Mouse (Mus musculus) kidney, postnatal 0 days (tissue): ENCODE measurements at regions not wholly inside any gene's neighbourhood (a gene's known extent, or its start where the extent isn't known, plus 50 kb on each side); places are given as distances from the start of the nearest gene placed in this dataset.

Experiments
- ATAC-seq: fragments of 200-750 bp; cut with Nextera tagmentation; replicated peaks from 2 replicates; pipeline ENCODE4 v1.8.0; 2017; ENCODE audit warnings: low read depth, moderate number of reproducible peaks, moderate TSS enrichment, moderate library complexity; ENCODE audit not compliant: low FRiP score
- DNase-seq: peaks from one replicate; pipeline ENCODE4 v3.0.0-alpha.2; 2016; ENCODE audit warnings: low spot score
- H3K27ac ChIP-seq: fragments of 300-500 bp; sonication (generic); 2 replicates; pipeline ENCODE4 v1.5.1; 2014; ENCODE audit warnings: mild to moderate bottlenecking
- H3K27me3 ChIP-seq: fragments of 300-500 bp; sonication (generic); 2 replicates; pipeline ENCODE4 v1.6.1; 2014; ENCODE audit warnings: low read length, mixed read lengths; ENCODE audit not compliant: insufficient read depth
- H3K36me3 ChIP-seq: fragments of 300-500 bp; sonication (generic); 2 replicates; pipeline ENCODE4 v1.6.1; 2014; ENCODE audit warnings: low read length, mixed read lengths; ENCODE audit not compliant: insufficient read depth
- H3K4me1 ChIP-seq: fragments of 300-500 bp; sonication (generic); replicated peaks from 2 replicates; pipeline ENCODE4 v1.6.1; 2014; ENCODE audit warnings: antibody characterized with exemption, low read length, mixed read lengths; ENCODE audit not compliant: insufficient read depth
- H3K4me2 ChIP-seq: fragments of 300-500 bp; sonication (generic); 2 replicates; pipeline ENCODE4 v1.6.1; 2014; ENCODE audit warnings: mild to moderate bottlenecking, low read length, moderate library complexity, mixed read lengths
- H3K4me3 ChIP-seq: fragments of 300-500 bp; sonication (generic); replicated peaks from 2 replicates; pipeline ENCODE4 v1.5.1; 2014; ENCODE audit warnings: low read depth, low read length
- H3K9ac ChIP-seq: fragments of 300-500 bp; sonication (generic); 2 replicates; pipeline ENCODE4 v1.6.1; 2014; ENCODE audit warnings: low read depth, low read length
- H3K9me3 ChIP-seq: fragments of 300-500 bp; sonication (generic); replicated peaks from 2 replicates; pipeline ENCODE4 v1.6.1; 2016; ENCODE audit warnings: low read length, inconsistent platforms, mixed read lengths
- CTCF ChIP-seq: IDR thresholded peaks from 2 replicates; pipeline ENCODE4 v1.5.1; 2016; ENCODE audit warnings: antibody characterized with exemption, low read depth, mild to moderate bottlenecking, moderate library complexity
- WGBS: fragments of 180-500 bp; shearing (Covaris S2); extraction: QIAGEN DNeasy Blood & Tissue Kit; methylation state at CpG from one replicate; pipeline ENCODE4 v1.1.7; 2014; 5-methylcytosine and 5-hydroxymethylcytosine counted together

DNA sequence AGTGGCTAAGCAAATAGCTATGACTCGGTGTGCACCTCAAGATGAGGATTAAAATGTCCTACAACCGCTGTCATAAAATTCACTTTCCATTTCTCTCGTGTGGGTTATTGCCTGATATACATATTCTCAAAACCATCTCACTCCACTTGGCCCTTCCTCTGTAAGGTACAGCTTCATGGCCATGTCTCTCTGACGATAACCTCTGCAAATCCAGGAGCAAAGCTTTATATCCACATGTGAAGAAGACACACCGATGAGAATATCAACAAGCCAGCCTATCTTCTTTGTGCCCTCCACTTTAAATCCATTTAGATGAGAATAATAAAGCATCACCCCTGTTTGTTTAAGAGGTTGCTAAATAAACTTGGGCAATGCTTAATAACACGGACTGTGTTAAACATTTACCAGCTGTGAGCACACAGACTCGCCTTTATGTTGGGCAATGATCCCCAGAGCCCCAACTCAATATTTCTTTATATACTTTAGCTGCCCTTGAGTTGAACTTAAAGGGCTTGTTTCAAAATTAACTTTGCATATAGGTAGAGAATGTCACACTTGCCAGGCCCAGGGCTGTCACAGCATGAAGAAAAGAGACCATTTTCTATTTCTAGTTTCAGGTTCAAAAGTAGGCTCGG, 161.2 kb upstream of the Ccdc122 start:
- DNase-seq (no peak), ATAC-seq (peak; percentile 72; the same call in 1 of the 2 replicates)
- no peak for TF ChIP-seq CTCF
- Histone ChIP-seq H3K27me3 (no peaks in the 10 kb centered on the region), H3K4me3 (no peak overlapping the region), H3K9me3 (no peaks in the 10 kb centered on the region), H3K9ac (no peak overlapping the region), H3K27ac (peak overlapping the region; percentile 70), H3K36me3 (no peaks in the 10 kb centered on the region), H3K4me2 (no peak overlapping the region), H3K4me1 (peaks cover 5% of the 10 kb centered on the region; the same call in 1 of the 2 replicates)
- 40% methylated on average over 8 of the region's 8 CpGs for WGBS

DNA sequence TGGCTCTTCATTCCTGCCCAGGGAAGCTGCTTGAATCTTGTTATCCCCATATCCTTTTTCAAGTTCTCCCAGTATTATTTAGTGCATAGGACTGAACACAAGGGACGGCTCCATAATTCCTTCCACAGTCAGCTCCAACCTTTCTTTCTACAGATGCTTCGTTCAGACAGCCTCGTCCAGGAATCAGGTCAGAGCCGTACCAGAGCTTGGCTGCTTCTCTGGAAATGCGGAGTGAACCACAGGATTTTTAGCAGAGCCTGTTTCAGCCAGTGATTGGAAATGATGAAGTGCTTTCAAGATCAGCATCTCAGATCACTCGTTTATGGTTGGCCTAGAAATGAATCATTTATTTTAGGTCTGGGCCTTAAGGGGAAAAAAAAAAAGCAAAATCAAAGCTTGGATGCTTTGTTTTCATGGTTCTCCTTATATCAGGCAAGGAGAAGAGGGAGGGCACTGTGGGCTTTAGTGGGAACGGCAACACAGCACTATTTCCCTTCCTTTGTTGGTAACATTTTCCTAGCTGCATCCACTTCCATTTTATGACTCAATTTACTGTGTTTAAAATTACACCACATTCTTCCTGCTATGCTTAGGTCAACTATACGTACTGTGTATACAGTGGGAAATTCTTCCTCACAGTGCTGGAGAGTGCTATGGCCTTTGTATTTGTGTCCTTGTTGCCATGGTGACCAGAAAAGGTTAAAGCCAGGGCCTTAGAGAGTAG, 161.9 kb upstream of the Ccdc122 start:
- no peak for TF ChIP-seq CTCF
- Histone ChIP-seq H3K4me2 (no peak overlapping the region), H3K9me3 (no peaks in the 10 kb centered on the region), H3K4me1 (peaks cover 5% of the 10 kb centered on the region; the same call in 1 of the 2 replicates), H3K36me3 (no peaks in the 10 kb centered on the region), H3K27ac (peak overlapping the region; percentile 70), H3K4me3 (no peak overlapping the region), H3K9ac (no peak overlapping the region), H3K27me3 (no peaks in the 10 kb centered on the region)
- ATAC-seq (peak; percentile 83), DNase-seq (peak; percentile 66)
- 24% methylated on average over 8 of the region's 8 CpGs for WGBS

DNA sequence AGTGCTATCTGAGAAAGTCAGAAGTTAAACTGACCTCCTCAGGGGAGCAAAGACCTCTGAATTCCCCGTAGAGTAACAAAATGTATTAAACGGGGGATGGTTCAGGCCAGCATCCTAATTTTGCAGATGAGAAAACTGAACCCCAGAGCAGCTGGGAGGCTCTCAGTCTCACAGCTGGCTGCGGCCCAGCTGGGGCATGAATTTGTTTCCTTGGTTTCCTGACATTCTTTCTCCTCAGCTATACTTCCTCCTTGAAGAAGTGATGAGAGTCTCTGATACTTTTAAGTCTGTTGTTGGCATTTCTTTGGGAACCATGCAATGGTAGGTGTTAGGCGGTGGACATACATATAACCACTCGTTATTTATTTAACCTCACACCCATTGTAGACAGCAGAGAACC, 162.9 kb upstream of the Ccdc122 start:
- 57% methylated on average over 5 of the region's 5 CpGs for WGBS

DNA sequence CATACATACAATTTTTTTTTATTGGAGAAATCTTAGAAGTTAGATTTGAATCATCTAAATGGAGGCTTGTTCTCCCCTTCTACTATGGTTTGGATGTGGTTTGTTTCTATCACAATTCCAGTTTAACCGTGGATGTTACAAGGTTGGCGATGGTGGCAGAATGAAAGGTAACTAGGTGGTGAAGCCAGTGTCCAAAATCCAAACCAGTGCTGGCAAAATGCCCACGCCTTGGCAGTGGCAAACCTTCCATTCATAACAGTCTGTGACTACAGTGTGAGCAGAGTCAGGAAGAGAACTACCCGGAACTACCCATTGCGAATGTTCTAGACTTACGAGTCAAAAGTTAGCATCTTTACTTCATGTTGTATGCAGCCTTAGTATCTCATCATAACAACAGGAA, 163.6 kb upstream of the Ccdc122 start:
- H3K9me3 ChIP-seq: no peaks in the 10 kb centered on the region
- DNase-seq (no peak), ATAC-seq (no peak)
- 95% methylated on average over 6 of the region's 6 CpGs for WGBS
- no peaks in the 10 kb centered on the region for H3K36me3 ChIP-seq
- H3K27me3 ChIP-seq: no peaks in the 10 kb centered on the region
- no peak overlapping the region for H3K4me2 ChIP-seq
- H3K4me3 ChIP-seq: no peak overlapping the region
- no peak overlapping the region for H3K9ac ChIP-seq
- no peak overlapping the region for H3K27ac ChIP-seq
- peaks cover 5% of the 10 kb centered on the region; the same call in 1 of the 2 replicates for H3K4me1 ChIP-seq
- TF ChIP-seq CTCF: no peak

More for the DNA sequence above, 162.9 kb upstream of the Ccdc122 start:
- Histone ChIP-seq H3K9ac (no peak overlapping the region), H3K4me1 (peaks cover 5% of the 10 kb centered on the region; the same call in 1 of the 2 replicates), H3K9me3 (no peaks in the 10 kb centered on the region), H3K36me3 (no peaks in the 10 kb centered on the region), H3K27ac (no peak overlapping the region), H3K27me3 (no peaks in the 10 kb centered on the region), H3K4me2 (no peak overlapping the region), H3K4me3 (no peak overlapping the region)
- TF ChIP-seq CTCF: no peak
- no peak for DNase-seq
- no peak for ATAC-seq

DNA sequence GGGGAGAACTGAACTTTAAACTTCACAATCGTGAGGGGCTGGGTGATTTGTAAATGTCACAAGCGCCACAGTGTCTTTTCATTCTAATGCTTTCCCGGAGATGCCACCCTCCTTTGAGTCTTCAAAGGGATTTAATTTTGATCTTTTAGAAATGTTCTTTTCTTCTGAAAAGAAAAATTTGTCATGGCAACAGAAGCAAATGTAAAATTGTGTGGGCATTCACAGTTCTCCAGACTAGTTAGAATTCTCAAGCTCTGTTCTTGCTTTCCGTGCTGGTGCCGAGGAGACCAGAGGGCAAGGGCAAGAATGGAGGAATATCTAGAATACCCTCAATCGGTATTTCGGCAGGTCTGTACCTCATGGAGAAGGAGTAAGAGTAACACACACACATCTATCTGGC, 164.1 kb upstream of the Ccdc122 start:
- Histone ChIP-seq H3K4me2 (no peak overlapping the region), H3K36me3 (no peaks in the 10 kb centered on the region), H3K27me3 (no peaks in the 10 kb centered on the region), H3K9me3 (no peaks in the 10 kb centered on the region), H3K4me1 (peaks cover 5% of the 10 kb centered on the region; the same call in 1 of the 2 replicates), H3K27ac (no peak overlapping the region), H3K4me3 (no peak overlapping the region), H3K9ac (no peak overlapping the region)
- WGBS: 92% methylated on average over 7 of the region's 7 CpGs
- TF ChIP-seq CTCF: no peak
- ATAC-seq: no peak
- no peak for DNase-seq

DNA sequence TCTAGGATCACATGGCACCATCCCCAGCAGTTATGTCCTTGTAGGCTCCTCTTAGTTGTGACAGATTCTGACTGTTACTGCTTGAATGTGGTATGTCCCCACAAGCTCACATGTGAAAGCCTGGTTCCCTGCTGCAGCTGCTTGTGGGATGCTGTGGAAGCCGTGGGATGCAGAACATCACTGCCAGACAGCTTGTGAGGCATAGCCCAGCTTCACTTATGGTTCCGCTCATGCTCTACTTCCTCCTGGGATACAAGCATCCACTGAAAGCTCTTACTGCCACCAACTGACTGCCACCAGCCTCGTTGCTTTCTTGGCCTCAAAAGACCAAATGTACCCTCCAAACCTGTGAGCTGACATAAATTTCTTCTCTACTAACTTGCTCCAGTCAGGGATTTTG, 167.7 kb upstream of the Ccdc122 start:
- Histone ChIP-seq H3K4me3 (no peak overlapping the region), H3K27me3 (no peaks in the 10 kb centered on the region), H3K4me2 (no peak overlapping the region), H3K9me3 (no peaks in the 10 kb centered on the region), H3K9ac (no peak overlapping the region), H3K27ac (no peak overlapping the region), H3K4me1 (0 out of 2 replicates have a peak, but pooled peaks cover 2% of the 10 kb centered on the region), H3K36me3 (no peaks in the 10 kb centered on the region)
- TF ChIP-seq CTCF: no peak
- WGBS: 87% methylated on average over 3 of the region's 3 CpGs
- DNase-seq: no peak
- ATAC-seq: no peak
